16 mouse cellular contexts compared by ENCODE assay signal in the genomic region with DNA sequence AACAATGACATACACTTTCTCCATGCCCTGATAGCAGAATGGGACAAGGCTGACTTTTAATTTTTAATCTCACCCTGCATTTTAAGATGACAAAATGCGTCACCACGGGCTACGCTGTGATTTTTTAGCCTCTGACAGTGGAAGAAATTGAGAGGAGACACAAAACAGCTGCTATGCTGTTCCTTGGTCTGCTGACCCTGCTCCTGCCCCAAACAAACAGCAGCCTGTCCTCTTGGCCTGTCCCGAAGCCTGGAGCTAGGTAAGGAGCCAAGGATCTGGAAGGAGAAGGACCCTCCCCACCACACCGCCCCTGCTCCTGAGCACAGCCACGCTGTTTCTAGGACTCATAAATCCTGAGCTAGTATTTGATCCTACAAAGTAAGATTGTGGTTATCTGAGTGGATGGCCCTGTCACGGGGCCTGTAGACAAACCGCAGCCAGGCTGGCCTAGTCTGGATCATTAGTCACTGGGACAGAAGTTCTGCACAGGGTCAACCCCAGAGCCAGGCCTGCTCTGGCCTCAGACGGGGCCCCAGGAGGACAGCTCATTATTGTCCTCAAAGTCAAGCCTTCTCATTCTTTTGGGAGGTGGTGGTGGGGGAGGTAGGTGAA. TPM values are rescaled to one million over a fixed set of nuclear protein-coding genes. Genes with fewer than 3 reads are reported as not detected.
A peak's percentile ranks its signal among the peaks of the same experiment; 100 is the strongest.
DNase-seq lines count a peak whose midpoint lies in the region; ATAC-seq and TF ChIP-seq lines count a peak whose summit lies in the region.
"Had no signal": no experiment of that assay in that cellular context is flagged by ENCODE, and none has a peak within 500 bp of the region (broad histone marks: within the 10 kb centered on the region; RNA-seq: fewer than 3 reads in every experiment).

No protein-coding gene starts in this region.

- H3K9ac ChIP-seq in intestine, embryonic 15.5 days = no peak overlapping the region
- no peak overlapping the region for H3K9ac ChIP-seq in hindbrain, postnatal 0 days (replicated peaks; ENCODE audit: low read length)
- H3K9ac ChIP-seq: embryonic facial prominence, embryonic 15.5 days; forebrain, postnatal 0 days; hindbrain, embryonic 12.5 days had no signal

- no peak for TF ChIP-seq POLR2A in kidney, adult 2 months (IDR thresholded peaks at IDR 0.05; ENCODE audit: low read depth, low read length)

- 57% methylated on average over 9 of the region's 9 CpGs for WGBS in kidney, adult 2 months
- 32% methylated on average over 9 of the region's 9 CpGs for WGBS in intestine, embryonic 15.5 days
- WGBS in hindbrain, postnatal 0 days = 81% methylated on average over 9 of the region's 9 CpGs

- H3K4me2 ChIP-seq in intestine, embryonic 15.5 days (replicated peaks) = no peak overlapping the region
- no peak overlapping the region for H3K4me2 ChIP-seq in hindbrain, postnatal 0 days (ENCODE audit: low read depth, low read length)
- H3K4me2 ChIP-seq: embryonic facial prominence, embryonic 15.5 days; hindbrain, embryonic 12.5 days had no signal

- DNase-seq in kidney, adult 2 months = peak; percentile 44
- no peak for DNase-seq in kidney, adult 8-10 months
- DNase-seq in adrenal gland, postnatal 14 days = peak; percentile 41
- peak; percentile 4 for DNase-seq in lung, postnatal 14 days
- no peak for DNase-seq in ovary, adult 18-20 months (ENCODE audit: low spot score)
- no peak for DNase-seq in hindbrain, postnatal 0 days (ENCODE audit: low spot score)
- DNase-seq: cerebellum, postnatal 14 days; forebrain, postnatal 0 days; gastrocnemius, postnatal 25 days; thymus, postnatal 25 days had no signal

- no peak for TF ChIP-seq CTCF in kidney, adult 2 months (conservative IDR thresholded peaks at IDR 0.05; ENCODE audit: insufficient read depth, insufficient read length, low read depth, low read length)
- TF ChIP-seq CTCF in hindbrain, postnatal 0 days (IDR thresholded peaks at IDR 0.05; ENCODE audit: low read depth) = no peak

- peak; percentile 36 for ATAC-seq in intestine, embryonic 15.5 days
- ATAC-seq in hindbrain, postnatal 0 days = no peak
- ATAC-seq: forebrain, postnatal 0 days had no signal

- no peaks in the 10 kb centered on the region for H3K27me3 ChIP-seq in kidney, adult 2 months (replicated peaks; ENCODE audit: control insufficient read depth, insufficient read depth, low read length)
- no peaks in the 10 kb centered on the region for H3K27me3 ChIP-seq in intestine, embryonic 15.5 days (replicated peaks)
- no peaks in the 10 kb centered on the region for H3K27me3 ChIP-seq in hindbrain, postnatal 0 days (ENCODE audit: insufficient read depth, low read length)
- H3K27me3 ChIP-seq: embryonic facial prominence, embryonic 15.5 days; hindbrain, embryonic 12.5 days had no signal

- H3K4me3 ChIP-seq in kidney, adult 2 months (ENCODE audit: insufficient read depth, low read depth, low read length) = no peak overlapping the region
- H3K4me3 ChIP-seq in intestine, embryonic 15.5 days (replicated peaks) = no peak overlapping the region
- no peak overlapping the region for H3K4me3 ChIP-seq in hindbrain, postnatal 0 days (ENCODE audit: low read length)
- H3K4me3 ChIP-seq: embryonic facial prominence, embryonic 15.5 days; hindbrain, embryonic 12.5 days; layer of hippocampus, adult 2 months had no signal

- no peaks in the 10 kb centered on the region for H3K36me3 ChIP-seq in kidney, adult 2 months (ENCODE audit: control insufficient read depth, insufficient read depth, low read length)
- no peaks in the 10 kb centered on the region for H3K36me3 ChIP-seq in intestine, embryonic 15.5 days
- no peaks in the 10 kb centered on the region for H3K36me3 ChIP-seq in hindbrain, postnatal 0 days (ENCODE audit: insufficient read depth, low read length)
- H3K36me3 ChIP-seq: embryonic facial prominence, embryonic 15.5 days; hindbrain, embryonic 12.5 days had no signal

- H3K4me1 ChIP-seq in kidney, adult 2 months (ENCODE audit: control insufficient read depth, insufficient read depth, low read length) = no peaks in the 10 kb centered on the region
- 0 out of 2 replicates have a peak, but pooled peaks cover 5% of the 10 kb centered on the region for H3K4me1 ChIP-seq in intestine, embryonic 15.5 days (replicated peaks)
- no peaks in the 10 kb centered on the region for H3K4me1 ChIP-seq in hindbrain, postnatal 0 days (ENCODE audit: insufficient read depth, low read length)
- H3K4me1 ChIP-seq: embryonic facial prominence, embryonic 15.5 days; hindbrain, embryonic 12.5 days had no signal

- H3K27ac ChIP-seq in kidney, adult 2 months (ENCODE audit: insufficient read depth, low read depth, low read length) = peak overlapping the region; percentile 46; the same call in 1 of the 2 replicates
- no peak overlapping the region for H3K27ac ChIP-seq in intestine, embryonic 15.5 days
- H3K27ac ChIP-seq in hindbrain, postnatal 0 days = no peak overlapping the region
- H3K27ac ChIP-seq: embryonic facial prominence, embryonic 15.5 days; hindbrain, embryonic 12.5 days; layer of hippocampus, adult 2 months; macrophage had no signal

- H3K9me3 ChIP-seq in intestine, embryonic 15.5 days = no peaks in the 10 kb centered on the region
- no peaks in the 10 kb centered on the region for H3K9me3 ChIP-seq in hindbrain, postnatal 0 days (ENCODE audit: low read length)
- H3K9me3 ChIP-seq: embryonic facial prominence, embryonic 15.5 days; hindbrain, embryonic 12.5 days had no signal

RNA-seq across cellular contexts. Expression of a gene that starts 17.5 kb away (rescaled TPM):
- 241 and 309 TPM in 2 replicates for polyA plus RNA-seq in kidney, adult 2 months (2012; rRNA removed)
- 1.1 and 2.5 TPM in 2 replicates for total RNA-seq in adrenal gland, postnatal 14 days (2021)
- 1.0 and 1.7 TPM in 2 replicates for polyA plus RNA-seq in intestine, embryonic 15.5 days (2015; fragmentation: Nextera tagmentation; extraction: Ambion mirVana)
- total RNA-seq in hindbrain, postnatal 0 days (2014; rRNA removed) = not detected in 2 replicates
- 0.11 and 0.15 TPM in 2 replicates for polyA plus RNA-seq in hindbrain, postnatal 0 days (2015; fragmentation: Nextera tagmentation; extraction: Ambion mirVana)
- total RNA-seq: forebrain, postnatal 0 days; gastrocnemius, postnatal 25 days; layer of hippocampus, adult 2 months; midbrain, postnatal 0 days had no signal
- polyA plus RNA-seq: forebrain, postnatal 0 days; macrophage; midbrain, postnatal 0 days had no signal

Comparison
In these comparisons a context has a peak if more than half of its experiments do, and no peak if none do; other contexts are left out.
1. DNase-seq: peak in kidney, adult 2 months (single experiment), adrenal gland, postnatal 14 days (single experiment) and lung, postnatal 14 days (single experiment); none in kidney, adult 8-10 months (0 of 2), ovary, adult 18-20 months (single experiment) and hindbrain, postnatal 0 days (single experiment).
2. RNA of a gene that starts 17.5 kb away (polyA plus RNA-seq): 241 to 309 TPM in kidney, adult 2 months; 1.0 to 1.7 TPM in intestine, embryonic 15.5 days and 0.11 to 0.15 TPM in hindbrain, postnatal 0 days; every median in the first group is over 10 times any median in the second.